Mouse (Mus musculus) megakaryocyte progenitor cell, adult 5-6 weeks (primary cell): ENCODE results near the gene Fam81b. TPM values are rescaled to one million over a fixed set of nuclear protein-coding genes. Genes with fewer than 3 reads are reported as not detected.

Experiments used
- ATAC-seq: replicated peaks from 2 replicates; pipeline ENCODE4 v1.8.0; 2016; ENCODE audit warnings: mild to moderate bottlenecking, moderate TSS enrichment, inconsistent platforms; ENCODE audit not compliant: poor library complexity
- total RNA-seq, 2 experiments: library from RNA; stranded (forward) in 1 of 2; stranded (reverse) in 1 of 2; fragments of 157-497, 149-512 nt in 1 of 2; fragments of 200-1000 nt in 1 of 2; gene quantifications; 2 replicates each; pipeline versions ENCODE4 v1.2.3 to v1.2.4; 2015 to 2017

The Fam81b gene
- total RNA-seq, 2 experiments from 2014 or later: not detected

- ATAC-seq: no peak
Observed at GRCm38 (mm10) chr13:76195431-76196138, 109.3 kb downstream of the Fam81b start.

GRCm38 (mm10) chr13:76194937-76195336, 109.9 kb downstream of the Fam81b start:
- ATAC-seq: no peak

- no peak for ATAC-seq
Observed at GRCm38 (mm10) chr13:76190273-76190672, 114.6 kb downstream of the Fam81b start.

GRCm38 (mm10) chr13:76189190-76189589, 115.7 kb downstream of the Fam81b start:
- ATAC-seq: no peak

- ATAC-seq: no peak
Observed at GRCm38 (mm10) chr13:76187651-76188050, 117.2 kb downstream of the Fam81b start.

GRCm38 (mm10) chr13:76178700-76179099, 126.2 kb downstream of the Fam81b start:
- no peak for ATAC-seq

- no peak for ATAC-seq
Observed at GRCm38 (mm10) chr13:76174297-76174696, 130.6 kb downstream of the Fam81b start.

- no peak for ATAC-seq
Observed at GRCm38 (mm10) chr13:76160587-76160986, 144.3 kb downstream of the Fam81b start.

GRCm38 (mm10) chr13:76157508-76157907, 147.4 kb downstream of the Fam81b start:
- ATAC-seq: peak; percentile 54; the same call in 1 of the 2 replicates

- peak; percentile 64 for ATAC-seq
Observed at GRCm38 (mm10) chr13:76157099-76157498, 147.8 kb downstream of the Fam81b start.

Other genes starting within 250 kb of the Fam81b start
- 0.52 and 0.90 TPM in 2 replicates for gene Gpr150, start 248.1 kb downstream of the Fam81b start, total RNA-seq (2015)
- gene Gpr150, start 248.1 kb downstream of the Fam81b start, total RNA-seq (2017): 0.14 and 0.50 TPM in 2 replicates
- gene Arsk, start 206.4 kb downstream of the Fam81b start, total RNA-seq (2015): 12.6 and 13.4 TPM in 2 replicates
- 10.1 and 14.7 TPM in 2 replicates for gene Arsk, start 206.4 kb downstream of the Fam81b start, total RNA-seq (2017)
- 26.1 and 33.4 TPM in 2 replicates for gene Ttc37, start 206.3 kb downstream of the Fam81b start, total RNA-seq (2015)
- 37.1 and 42.2 TPM in 2 replicates for gene Ttc37, start 206.3 kb downstream of the Fam81b start, total RNA-seq (2017)
- 71.7 and 78.7 TPM in 2 replicates for gene Mctp1, start 79.5 kb upstream of the Fam81b start, total RNA-seq (2015)
- 68.6 and 87.1 TPM in 2 replicates for gene Mctp1, start 79.5 kb upstream of the Fam81b start, total RNA-seq (2017)